Mouse (Mus musculus) brain, embryonic 14.5 days (tissue): ENCODE measurements around the gene Dusp3. TPM values are rescaled to one million over a fixed set of nuclear protein-coding genes. Genes with fewer than 3 reads are reported as not detected.

ENCODE experiments used
- DNase-seq: peaks from one replicate; pipeline ENCODE4 v3.0.0-alpha.2; 2011; ENCODE audit warnings: low read depth
- CTCF ChIP-seq: fragments of 200-500 bp; IDR thresholded peaks from 2 replicates; pipeline ENCODE4 v1.5.1; 2012; ENCODE audit warnings: inconsistent platforms, mild to moderate bottlenecking, moderate library complexity, borderline replicate concordance; ENCODE audit not compliant: insufficient read depth, insufficient read length; ENCODE audit errors: extremely low read depth
- POLR2A ChIP-seq: fragments of 200-500 bp; IDR thresholded peaks from 2 replicates; pipeline ENCODE4 v1.6.1; 2012; ENCODE audit warnings: mild to moderate bottlenecking, inconsistent platforms, borderline replicate concordance; ENCODE audit not compliant: poor library complexity, insufficient read depth, insufficient read length, severe bottlenecking; ENCODE audit errors: extremely low read depth
- polyA plus RNA-seq: library from polyadenylated mRNA; depleted of rRNA; stranded (reverse); fragments of >200 nt; gene quantifications from 2 replicates; pipeline ENCODE4 v1.2.3, GENCODE M21; 2012; rRNA removed

Dusp3 gene
- polyA plus RNA-seq, 1 experiment: 15.4 TPM

GRCm38 (mm10) chr11:101943055-101943454, 43.8 kb downstream of the Dusp3 start:
- TF ChIP-seq POLR2A (no peak), CTCF (no peak)
- no peak for DNase-seq

- no peak for TF ChIP-seq CTCF
- TF ChIP-seq POLR2A: no peak
- DNase-seq: peak; percentile 50
Observed at GRCm38 (mm10) chr11:101937108-101937507, 49.7 kb downstream of the Dusp3 start.

GRCm38 (mm10) chr11:101936421-101936820, 50.4 kb downstream of the Dusp3 start:
- DNase-seq: peak; percentile 22

GRCm38 (mm10) chr11:101935743-101936142, 51.1 kb downstream of the Dusp3 start:
- TF ChIP-seq POLR2A (no peak), CTCF (no peak)
- no peak for DNase-seq

More at GRCm38 (mm10) chr11:101936421-101936820, 50.4 kb downstream of the Dusp3 start:
- no peak for TF ChIP-seq POLR2A
- TF ChIP-seq CTCF: no peak

- DNase-seq: no peak
- TF ChIP-seq CTCF: no peak
- no peak for TF ChIP-seq POLR2A
Observed at GRCm38 (mm10) chr11:101931978-101932377, 54.8 kb downstream of the Dusp3 start.

- DNase-seq: no peak
- TF ChIP-seq CTCF: peak; percentile 56
- TF ChIP-seq POLR2A: no peak
Observed at GRCm38 (mm10) chr11:101928030-101928762, 58.6 kb downstream of the Dusp3 start.

GRCm38 (mm10) chr11:101926951-101927589, 59.7 kb downstream of the Dusp3 start:
- TF ChIP-seq POLR2A (no peak), CTCF (no peak)
- DNase-seq: peak; percentile 19

- no peak for TF ChIP-seq POLR2A
- no peak for TF ChIP-seq CTCF
- no peak for DNase-seq
Observed at GRCm38 (mm10) chr11:101925636-101926035, 61.2 kb downstream of the Dusp3 start.

GRCm38 (mm10) chr11:101924441-101924976, 62.3 kb downstream of the Dusp3 start:
- peak; percentile 14; the same call in 1 of the 2 replicates for TF ChIP-seq CTCF
- no peak for TF ChIP-seq POLR2A
- no peak for DNase-seq

- no peak for TF ChIP-seq POLR2A
- TF ChIP-seq CTCF: no peak
- no peak for DNase-seq
Observed at GRCm38 (mm10) chr11:101923988-101924387, 62.8 kb downstream of the Dusp3 start.

GRCm38 (mm10) chr11:101921361-101921952, 65.4 kb downstream of the Dusp3 start:
- DNase-seq: peak; percentile 36
- no peak for TF ChIP-seq CTCF
- TF ChIP-seq POLR2A: no peak

Other genes with a start within 250 kb of the Dusp3 start
- gene Etv4, start 201.6 kb downstream of the Dusp3 start, polyA plus RNA-seq: 7.3 and 10.4 TPM in 2 replicates
- gene Meox1, start 92.6 kb downstream of the Dusp3 start, polyA plus RNA-seq: 0.35 and 0.36 TPM in 2 replicates
- 0.22 and 0.23 TPM in 2 replicates for gene Sost, start 20.0 kb downstream of the Dusp3 start, polyA plus RNA-seq
- not detected in 2 replicates for gene Cfap97d1, start 2.7 kb downstream of the Dusp3 start, polyA plus RNA-seq
- gene Mpp3, start 41.4 kb upstream of the Dusp3 start, polyA plus RNA-seq: 50.9 and 55.3 TPM in 2 replicates
- gene Cd300lg, start 54.5 kb upstream of the Dusp3 start, polyA plus RNA-seq: 0.11 and 0.15 TPM in 2 replicates
- gene Mpp2, start 101.5 kb upstream of the Dusp3 start, polyA plus RNA-seq: 49.9 and 51.5 TPM in 2 replicates
- not detected in 2 replicates for gene Ppy, start 114.3 kb upstream of the Dusp3 start, polyA plus RNA-seq
- 1.8 and 4.0 TPM in 2 replicates for gene Pyy, start 120.8 kb upstream of the Dusp3 start, polyA plus RNA-seq
- 0.04 and 0.05 TPM in 2 replicates for gene Nags, start 158.5 kb upstream of the Dusp3 start, polyA plus RNA-seq
- 36.3 and 38.6 TPM in 2 replicates for gene Tmem101, start 169.4 kb upstream of the Dusp3 start, polyA plus RNA-seq
- gene Lsm12, start 198.3 kb upstream of the Dusp3 start, polyA plus RNA-seq: 36.5 and 47.6 TPM in 2 replicates
- 56.9 and 67.0 TPM in 2 replicates for gene G6pc3, start 202.6 kb upstream of the Dusp3 start, polyA plus RNA-seq
- gene Hdac5, start 243.2 kb upstream of the Dusp3 start, polyA plus RNA-seq: 147 and 153 TPM in 2 replicates